Mouse (Mus musculus): ENCODE measurements around the gene Utf1. TPM values are rescaled to one million over a fixed set of nuclear protein-coding genes. Genes with fewer than 3 reads are reported as not detected.

Gene Utf1
- total RNA-seq (2021): not detected
- long read RNA-seq, experiment 1: 0 reads
- long read RNA-seq, experiment 2: 0 reads

DNA sequence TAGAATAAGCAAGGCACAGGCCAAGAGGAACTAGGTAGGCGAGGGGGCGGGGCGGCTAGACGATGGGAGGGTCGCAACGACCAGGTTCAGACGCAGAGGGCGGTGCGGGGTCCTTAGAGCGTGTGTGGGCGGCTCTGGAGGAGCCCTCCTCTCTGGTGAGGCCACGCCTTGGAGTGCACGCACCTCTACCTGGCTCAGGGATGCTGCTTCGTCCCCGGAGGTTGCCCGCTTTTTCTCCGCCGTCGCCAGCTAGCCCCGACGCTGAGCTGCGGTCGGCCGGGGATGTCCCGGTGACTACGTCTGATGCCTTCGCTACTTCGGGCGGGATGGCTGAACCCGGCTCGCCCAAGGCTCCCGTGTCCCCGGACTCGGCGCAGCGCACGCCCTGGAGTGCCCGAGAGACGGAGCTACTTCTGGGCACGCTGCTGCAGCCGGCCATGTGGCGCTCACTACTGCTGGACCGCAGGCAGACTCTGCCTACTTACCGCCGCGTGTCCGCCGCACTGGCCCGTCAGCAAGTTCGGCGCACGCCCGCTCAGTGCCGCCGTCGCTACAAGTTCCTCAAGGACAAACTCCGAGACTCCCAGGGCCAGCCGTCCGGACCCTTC, at the start of gene Utf1:
Utf1 (plus strand) TSS at position 116 of the 608 bp plus-strand sequence.
- intact Hi-C loops (cut with DNase I): no loop called here
- no peak for DNase-seq

GRCm38 (mm10) chr7:139894655-139895557, 48.7 kb upstream of the Utf1 start, which contains the start of gene Kndc1:
Gene Kndc1 (plus strand): TSS chr7:139894696.
- no peak for DNase-seq
- intact Hi-C loops (cut with DNase I): no loop called here

GRCm38 (mm10) chr7:139896271-139896670, 47.3 kb upstream of the Utf1 start:
- DNase-seq: no peak
- intact Hi-C loops (cut with DNase I): no loop called here

DNA sequence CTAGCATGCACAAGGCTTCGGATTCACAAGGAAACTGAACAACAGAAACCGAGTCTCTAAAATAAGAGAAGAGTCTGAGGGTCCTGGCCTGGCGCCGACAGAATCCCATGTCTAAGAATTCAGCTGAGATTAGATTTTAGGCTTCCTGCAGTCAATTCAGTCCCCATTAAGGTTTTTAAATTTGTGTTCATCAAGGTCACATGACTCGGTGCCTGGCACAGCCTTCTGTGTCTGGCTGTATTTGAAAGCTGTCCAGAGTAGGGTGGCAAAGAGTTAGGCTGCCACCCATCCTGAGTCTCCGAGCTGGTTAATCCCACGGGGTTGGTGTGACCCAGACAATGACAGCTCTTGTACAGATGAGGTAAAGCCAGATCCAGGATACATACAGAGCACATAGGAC, 46.8 kb upstream of the Utf1 start:
- intact Hi-C loops (cut with DNase I): no loop called here
- DNase-seq: no peak

DNA sequence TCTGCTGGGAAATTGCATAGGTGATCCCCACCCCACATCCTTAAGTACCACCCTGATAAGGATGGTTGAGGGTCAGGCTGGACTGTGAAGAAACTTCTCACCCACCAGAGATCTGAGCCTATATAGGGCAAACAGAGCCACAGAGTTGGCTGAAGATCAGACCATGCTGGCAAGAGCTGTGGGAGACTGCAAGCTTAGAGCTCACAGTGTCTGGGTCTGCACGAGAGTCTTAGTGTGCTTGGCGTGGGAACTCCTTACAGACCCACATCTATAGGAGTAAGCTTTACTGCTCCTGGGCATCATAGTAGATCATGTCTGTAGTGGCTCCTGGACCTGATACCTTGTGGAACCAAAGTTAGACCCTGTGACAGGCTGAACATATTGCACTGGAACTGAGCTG, 45.0 kb upstream of the Utf1 start:
- no peak for DNase-seq
- intact Hi-C loops (cut with DNase I): no loop called here

GRCm38 (mm10) chr7:139899505-139899904, 44.1 kb upstream of the Utf1 start:
- intact Hi-C loops (cut with DNase I): no loop called here
- DNase-seq: no peak

- intact Hi-C loops (cut with DNase I): no loop called here
- no peak for DNase-seq
Measured at GRCm38 (mm10) chr7:139900456-139900855, 43.1 kb upstream of the Utf1 start.

- DNase-seq: no peak
- intact Hi-C loops (cut with DNase I): no loop called here
Measured at GRCm38 (mm10) chr7:139900896-139901295, 42.7 kb upstream of the Utf1 start.

DNA sequence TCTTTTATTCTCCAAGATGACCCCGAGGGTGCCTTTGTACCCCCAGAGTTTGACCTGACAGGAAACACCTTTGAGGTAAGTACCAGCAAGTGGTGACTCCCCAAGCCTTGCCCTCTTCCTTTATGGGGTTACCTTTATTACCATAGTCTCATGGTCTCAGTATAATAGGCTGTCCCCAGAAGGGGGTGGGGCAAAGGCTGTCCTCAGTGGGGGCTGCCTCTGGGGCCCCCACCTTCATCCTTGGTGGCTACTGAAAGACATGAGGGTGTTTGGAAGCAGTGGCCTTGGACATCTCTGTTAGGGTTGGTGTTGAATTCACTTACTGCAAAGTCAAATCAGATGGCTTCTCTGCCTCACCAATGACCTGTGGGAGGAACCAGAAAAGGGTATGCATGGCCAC, 41.6 kb upstream of the Utf1 start:
- no peak for DNase-seq
- intact Hi-C loops (cut with DNase I): no loop called here

- DNase-seq: no peak
Measured at GRCm38 (mm10) chr7:139905261-139905660, 38.3 kb upstream of the Utf1 start.

GRCm38 (mm10) chr7:139905661-139906060, 37.9 kb upstream of the Utf1 start:
- no peak for DNase-seq
- intact Hi-C loops (cut with DNase I): loop anchor here (5.0 kb wide), 1 partner anchor 87 kb away; the partner anchor contains the start of gene Adam8

More at GRCm38 (mm10) chr7:139905261-139905660, 38.3 kb upstream of the Utf1 start:
- intact Hi-C loops (cut with DNase I): loop anchor here (5.0 kb wide), 1 partner anchor 87 kb away; the partner anchor contains the start of gene Adam8

DNA sequence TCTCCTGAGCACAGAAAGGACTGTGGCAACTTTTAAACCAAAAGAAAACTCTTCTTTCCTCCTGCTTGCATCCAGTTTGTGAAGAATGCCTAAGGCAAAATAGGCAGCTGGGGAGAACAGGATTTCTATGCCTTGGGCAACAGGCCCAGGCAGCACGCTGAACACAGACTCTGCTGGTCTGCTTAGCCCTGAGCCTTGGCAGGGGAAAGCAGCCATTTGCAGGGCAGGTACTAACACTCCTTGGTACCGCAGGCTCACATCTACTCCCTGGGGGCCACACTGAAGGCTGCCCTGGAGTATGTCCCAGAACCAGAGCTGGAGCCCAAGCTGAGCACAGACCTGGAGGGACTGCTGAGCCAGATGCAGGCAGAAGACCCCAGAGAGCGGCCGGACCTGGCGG, 35.4 kb upstream of the Utf1 start:
- no peak for DNase-seq
- intact Hi-C loops (cut with DNase I): loop anchor here (5.0 kb wide), 1 partner anchor 84 kb away; the partner anchor contains the start of gene Adam8

DNA sequence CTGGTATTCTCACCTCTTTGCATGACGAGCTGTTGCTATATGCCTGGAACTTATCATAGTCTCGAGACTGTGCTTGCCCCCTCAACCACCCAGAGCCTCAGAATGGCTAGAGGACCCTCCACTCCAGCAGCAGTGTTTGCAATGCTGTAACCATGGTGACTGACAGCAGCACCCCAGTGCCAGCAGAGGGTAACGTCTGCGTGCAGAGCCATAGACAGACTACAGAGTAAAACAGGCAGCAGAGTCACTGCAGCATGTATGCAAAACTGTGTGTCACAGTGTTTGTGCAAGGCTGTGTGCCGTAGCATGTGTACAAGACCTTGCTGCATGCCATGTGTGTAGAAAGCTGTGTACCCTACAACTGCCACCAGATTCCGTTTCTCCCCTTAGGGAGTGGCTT, 34.1 kb upstream of the Utf1 start:
- intact Hi-C loops (cut with DNase I): loop anchor here (5.0 kb wide), 1 partner anchor 83 kb away; the partner anchor contains the start of gene Adam8
- DNase-seq: no peak

DNA sequence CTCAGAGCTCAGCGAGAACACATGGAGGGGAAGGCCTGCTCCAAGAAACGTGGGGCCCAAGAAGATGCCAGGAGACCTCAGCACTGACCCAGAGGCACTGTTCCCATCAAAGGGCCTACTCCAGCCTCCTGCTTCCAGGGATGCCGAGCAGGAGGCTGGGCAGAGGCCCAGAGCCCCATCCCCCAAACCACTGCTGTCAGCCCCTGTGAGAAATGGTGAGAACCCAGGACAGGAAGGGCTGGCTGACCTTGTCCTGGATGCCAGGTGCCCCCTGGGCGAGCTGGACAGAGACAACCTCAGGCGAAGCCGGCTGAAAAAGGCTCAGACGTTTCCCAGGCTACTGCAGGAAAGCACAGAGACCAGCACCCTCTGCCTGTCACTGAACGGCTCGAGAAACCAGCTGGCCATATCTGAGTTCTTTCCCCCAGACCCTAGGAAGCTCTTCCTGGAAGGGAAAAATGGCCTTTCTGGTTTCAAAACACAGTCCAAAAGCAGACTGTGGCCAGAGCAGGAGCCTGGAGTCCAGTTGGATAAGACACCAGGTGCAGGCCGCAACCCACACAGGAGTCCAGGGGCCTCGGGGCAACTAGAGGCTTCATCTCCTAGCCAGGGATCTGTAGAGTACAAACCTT, 33.3 kb upstream of the Utf1 start:
- intact Hi-C loops (cut with DNase I): no loop called here

GRCm38 (mm10) chr7:139914141-139915047, 29.2 kb upstream of the Utf1 start:
- intact Hi-C loops (cut with DNase I): no loop called here
- no peak for DNase-seq

More for the DNA sequence above, 33.3 kb upstream of the Utf1 start:
- no peak for DNase-seq

GRCm38 (mm10) chr7:139915646-139916257, 27.8 kb upstream of the Utf1 start:
- intact Hi-C loops (cut with DNase I): no loop called here
- DNase-seq: no peak

GRCm38 (mm10) chr7:139916345-139916744, 27.2 kb upstream of the Utf1 start:
- intact Hi-C loops (cut with DNase I): no loop called here
- no peak for DNase-seq

GRCm38 (mm10) chr7:139918262-139918661, 25.3 kb upstream of the Utf1 start:
- DNase-seq: no peak
- intact Hi-C loops (cut with DNase I): no loop called here

DNA sequence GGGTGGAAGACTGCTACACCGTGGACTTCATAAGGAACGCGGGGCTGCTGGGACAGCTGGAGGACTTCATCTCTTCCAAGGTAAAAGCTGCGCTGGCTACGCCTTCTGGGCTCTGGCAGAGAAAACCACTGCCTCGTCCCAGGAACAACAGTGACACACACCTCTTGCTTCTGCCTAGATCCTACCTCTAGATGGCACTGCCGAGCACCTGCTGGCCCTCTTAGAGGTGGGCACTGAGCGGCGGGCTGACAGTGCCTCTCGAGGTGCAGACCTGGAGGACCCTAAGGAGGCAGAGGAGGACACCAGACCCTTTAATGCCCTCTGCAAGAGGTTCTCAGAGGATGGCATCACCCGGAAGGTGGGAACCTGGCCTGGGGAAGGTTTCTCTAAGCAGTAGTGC, 12.9 kb upstream of the Utf1 start:
- intact Hi-C loops (cut with DNase I): no loop called here
- no peak for DNase-seq

Data from gastrocnemius, postnatal 36 days (tissue).